Mouse (Mus musculus) thymus, adult 2 months (tissue): ENCODE measurements around the gene Gcnt1. TPM values are rescaled to one million over a fixed set of nuclear protein-coding genes. Genes with fewer than 3 reads are reported as not detected.

Source experiments
- DNase-seq: peaks from one replicate; pipeline ENCODE4 v3.0.0; 2021
- H3K27ac ChIP-seq: fragments of 200-500 bp; 2 replicates; pipeline ENCODE4 v1.5.1; 2012; ENCODE audit warnings: low read length, control low read depth; ENCODE audit not compliant: control insufficient read depth, insufficient read depth
- H3K27me3 ChIP-seq: fragments of 200-500 bp; 2 replicates; pipeline ENCODE4 v1.6.1; 2012; ENCODE audit warnings: mild to moderate bottlenecking, low read length, moderate library complexity, mixed read lengths; ENCODE audit not compliant: control insufficient read depth, insufficient read depth
- H3K36me3 ChIP-seq: fragments of 200-500 bp; 2 replicates; pipeline ENCODE4 v1.6.1; 2012; ENCODE audit warnings: mild to moderate bottlenecking, low read length, moderate library complexity; ENCODE audit not compliant: control insufficient read depth, insufficient read depth
- H3K4me1 ChIP-seq: fragments of 200-500 bp; replicated peaks from 2 replicates; pipeline ENCODE4 v1.6.1; 2012; ENCODE audit warnings: low read length; ENCODE audit not compliant: control insufficient read depth, insufficient read depth
- H3K4me3 ChIP-seq: fragments of 200-500 bp; 2 replicates; pipeline ENCODE4 v1.5.1; 2012; ENCODE audit warnings: mild to moderate bottlenecking, low read length, control low read depth, moderate library complexity; ENCODE audit not compliant: control insufficient read depth, insufficient read depth
- CTCF ChIP-seq: fragments of 200-500 bp; IDR thresholded peaks from 2 replicates; pipeline ENCODE4 v1.5.1; 2012; ENCODE audit warnings: mild to moderate bottlenecking, control low read depth, low read length, moderate library complexity, borderline replicate concordance; ENCODE audit not compliant: control insufficient read depth, poor library complexity, insufficient read depth; ENCODE audit errors: extremely low read depth
- POLR2A ChIP-seq: fragments of 200-500 bp; IDR thresholded peaks from 2 replicates; pipeline ENCODE4 v1.6.1; 2012; ENCODE audit warnings: mild to moderate bottlenecking, low read length, control low read depth, moderate library complexity; ENCODE audit not compliant: control insufficient read depth, poor library complexity, insufficient read depth; ENCODE audit errors: extremely low read depth
- WGBS: fragments of 180-500 bp; shearing (Covaris S2); methylation state at CpG from one replicate; pipeline ENCODE4 v1.1.7; 2018; 5-methylcytosine and 5-hydroxymethylcytosine counted together
- polyA plus RNA-seq: library from polyadenylated mRNA; depleted of rRNA; stranded (reverse); fragments of >200 nt; gene quantifications from 2 replicates; pipeline ENCODE4 v1.2.3, GENCODE M21; 2012

Gcnt1 gene
- polyA plus RNA-seq, 1 experiment, result 3.0 TPM

DNA sequence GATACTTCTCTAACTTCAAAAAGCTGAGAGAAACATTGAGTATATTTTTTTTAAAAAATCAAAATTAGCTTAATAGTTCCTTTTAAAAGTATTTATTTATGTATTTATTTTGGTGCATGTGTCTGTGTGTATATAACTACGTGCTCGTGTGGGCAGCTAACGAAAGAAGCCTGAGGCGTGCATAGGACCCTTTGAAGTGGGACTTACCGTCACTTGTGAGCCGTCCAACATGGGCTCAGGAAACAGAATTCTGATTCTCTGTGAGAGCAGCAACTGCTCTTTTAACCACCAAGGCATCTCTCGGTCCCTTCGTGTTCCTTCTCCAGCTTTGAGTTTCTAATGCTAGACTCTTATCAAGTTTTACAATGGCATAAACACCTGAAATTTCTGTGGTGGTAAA is 18.9 kb downstream of the Gcnt1 start:
- H3K27ac ChIP-seq, result no peak overlapping the region
- TF ChIP-seq POLR2A, result no peak
- no peak for TF ChIP-seq CTCF
- no peak overlapping the region for H3K4me3 ChIP-seq
- H3K27me3 ChIP-seq, result no peaks in the 10 kb centered on the region
- no peaks in the 10 kb centered on the region for H3K36me3 ChIP-seq
- peaks cover 7% of the 10 kb centered on the region for H3K4me1 ChIP-seq
- 54% methylated on average over 8 of the region's 8 CpGs for WGBS
- no peak for DNase-seq

DNA sequence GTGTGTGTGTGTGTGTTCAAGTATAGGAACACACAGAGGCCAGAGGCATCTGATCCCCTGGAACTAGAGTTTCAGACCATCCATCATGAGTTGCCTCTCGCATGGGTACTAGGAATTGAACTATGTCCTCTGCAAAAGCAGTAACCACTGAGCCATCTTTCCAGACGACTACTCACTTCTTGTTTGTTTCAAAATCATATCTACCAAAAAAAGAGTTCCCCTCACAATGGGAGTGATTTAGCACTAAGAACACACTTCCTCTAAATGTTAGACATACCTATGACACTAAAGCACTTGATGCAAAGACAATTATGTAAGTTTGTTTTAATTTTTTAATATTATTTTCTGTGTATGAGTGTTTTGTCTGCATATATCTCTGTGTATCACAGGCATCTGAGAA is 24.8 kb downstream of the Gcnt1 start:
- TF ChIP-seq POLR2A (no peak), CTCF (no peak)
- no peak overlapping the region for H3K4me3 ChIP-seq
- H3K36me3 ChIP-seq, result no peaks in the 10 kb centered on the region
- H3K27me3 ChIP-seq, result no peaks in the 10 kb centered on the region
- H3K4me1 ChIP-seq, result no peaks in the 10 kb centered on the region
- 91% methylated on average over 2 of the region's 2 CpGs for WGBS
- H3K27ac ChIP-seq, result no peak overlapping the region
- no peak for DNase-seq

DNA sequence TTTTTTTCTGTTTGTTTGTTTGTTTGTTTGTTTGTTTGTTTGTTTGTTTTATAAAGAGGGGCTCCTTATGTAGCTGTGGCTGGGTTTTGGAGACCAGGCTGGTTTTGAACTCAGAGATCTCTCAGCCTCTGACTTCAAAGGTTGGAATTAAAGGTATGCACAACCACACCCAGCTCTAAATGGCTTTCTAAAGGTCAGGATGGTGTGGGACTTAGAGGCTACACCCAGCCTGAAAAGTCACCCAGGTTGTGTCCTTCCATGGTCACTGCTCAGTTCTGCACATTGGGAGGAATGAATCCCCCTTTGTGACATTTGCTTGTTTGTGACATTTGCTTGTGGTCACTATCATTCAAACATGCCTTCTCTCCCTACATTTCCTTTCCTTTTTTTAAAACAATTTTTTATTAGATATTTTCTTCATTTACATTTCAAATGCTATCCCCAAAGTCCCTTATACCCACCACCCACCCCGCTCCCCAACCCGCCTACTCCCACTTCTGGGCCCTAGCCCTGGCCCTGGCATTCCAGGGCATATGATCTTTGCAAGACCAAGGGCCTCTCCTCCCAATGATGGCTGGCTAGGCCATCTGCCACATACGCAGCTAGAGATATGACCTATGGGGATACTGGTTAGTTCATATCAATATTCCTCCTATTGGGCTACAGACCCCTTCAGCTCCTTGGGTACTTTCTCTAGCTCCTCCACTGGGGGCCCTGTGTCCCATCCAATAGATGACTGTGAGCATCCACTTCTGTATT is 25.7 kb downstream of the Gcnt1 start:
- Histone ChIP-seq H3K27ac (no peak overlapping the region), H3K27me3 (no peaks in the 10 kb centered on the region), H3K4me3 (no peak overlapping the region), H3K4me1 (no peaks in the 10 kb centered on the region), H3K36me3 (no peaks in the 10 kb centered on the region)
- no peak for DNase-seq
- WGBS, result 98% methylated on average over 3 of the region's 3 CpGs
- TF ChIP-seq CTCF, result no peak
- no peak for TF ChIP-seq POLR2A

DNA sequence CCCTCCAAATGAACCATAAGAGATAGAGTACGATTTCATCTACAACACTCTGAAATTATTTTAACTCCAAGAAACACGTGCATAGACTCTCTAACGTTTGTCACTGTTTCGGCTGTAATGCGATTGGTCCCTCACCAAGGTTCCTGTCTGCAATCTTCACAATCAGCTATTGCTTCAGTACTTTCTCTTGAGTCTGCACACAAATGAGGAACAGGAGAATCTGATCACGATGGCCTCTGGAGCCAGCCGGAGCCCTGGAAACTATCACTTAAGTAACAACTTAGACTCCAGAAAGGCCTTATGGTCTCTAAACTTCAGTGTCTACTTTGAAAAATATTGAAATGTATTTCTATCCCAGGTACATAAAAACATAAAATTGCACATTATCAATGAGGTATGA is 27.8 kb downstream of the Gcnt1 start:
- H3K27me3 ChIP-seq, result no peaks in the 10 kb centered on the region
- H3K27ac ChIP-seq, result no peak overlapping the region
- no peaks in the 10 kb centered on the region for H3K4me1 ChIP-seq
- H3K4me3 ChIP-seq, result no peak overlapping the region
- DNase-seq, result no peak
- WGBS, result 82% methylated on average over 7 of the region's 7 CpGs
- H3K36me3 ChIP-seq, result no peaks in the 10 kb centered on the region
- TF ChIP-seq POLR2A, result no peak
- no peak for TF ChIP-seq CTCF

- TF ChIP-seq CTCF, result no peak
- TF ChIP-seq POLR2A, result no peak
- Histone ChIP-seq H3K27ac (no peak overlapping the region), H3K4me3 (no peak overlapping the region), H3K4me1 (peaks cover 6% of the 10 kb centered on the region), H3K27me3 (no peaks in the 10 kb centered on the region), H3K36me3 (no peaks in the 10 kb centered on the region)
- DNase-seq, result no peak
- WGBS, result 59% methylated on average over 2 of the region's 2 CpGs
Measured at GRCm38 (mm10) chr19:17339563-17339962, 33.1 kb downstream of the Gcnt1 start.

DNA sequence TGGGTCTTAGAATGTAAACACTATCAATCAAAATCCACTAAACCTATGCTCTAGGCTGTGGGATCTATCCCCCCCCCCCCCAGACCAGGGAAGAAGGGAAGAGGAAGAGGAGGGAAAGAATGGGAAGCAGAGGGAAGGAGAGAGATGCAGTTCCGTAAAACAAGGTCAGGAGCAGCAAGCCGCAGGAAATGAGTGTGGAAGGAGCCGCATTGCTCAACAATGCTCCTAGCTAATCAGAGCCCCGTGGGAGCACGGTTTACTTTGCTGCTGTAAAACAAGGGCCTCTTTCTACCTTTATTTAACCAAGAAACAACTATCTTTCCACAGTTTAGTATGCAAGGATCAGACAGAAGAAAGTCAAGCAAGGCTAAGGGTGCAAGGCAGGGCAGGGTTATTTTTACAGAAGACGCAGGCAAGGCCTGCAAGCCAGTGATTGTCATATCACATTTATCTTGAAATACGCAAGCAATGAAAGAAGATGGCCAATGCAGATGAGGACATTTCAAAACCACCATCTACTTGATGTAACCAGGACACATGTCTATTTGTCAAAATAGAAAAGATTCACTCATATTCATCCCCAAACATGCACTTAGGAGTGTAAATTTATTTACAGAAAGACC is 35.5 kb downstream of the Gcnt1 start:
- Histone ChIP-seq H3K27me3 (no peaks in the 10 kb centered on the region), H3K36me3 (no peaks in the 10 kb centered on the region), H3K4me3 (no peak overlapping the region), H3K27ac (no peak overlapping the region), H3K4me1 (peaks cover 6% of the 10 kb centered on the region)
- no peak for TF ChIP-seq POLR2A
- no peak for TF ChIP-seq CTCF
- 91% methylated on average over 7 of the region's 7 CpGs for WGBS
- DNase-seq, result no peak
